In genomic region chr19:38298018-38298626, GRCm38 (mm10) we compare ENCODE assay signal across 13 mouse cellular contexts. TPM values are rescaled to one million over a fixed set of nuclear protein-coding genes. Genes with fewer than 3 reads are reported as not detected.
DNase-seq lines count a peak whose midpoint lies in the region; ATAC-seq and TF ChIP-seq lines count a peak whose summit lies in the region.
"Had no signal": no experiment of that assay in that cellular context is flagged by ENCODE, and none has a peak within 500 bp of the region (broad histone marks: within the 10 kb centered on the region; RNA-seq: fewer than 3 reads in every experiment).

No protein-coding gene starts in this region.

- H3K9ac ChIP-seq in heart, adult 2 months (ENCODE audit: low read depth, low read length): no peak overlapping the region
- H3K9ac ChIP-seq: embryonic facial prominence, embryonic 13.5 days; heart, embryonic 12.5 days had no signal

- ATAC-seq in inflammation-experienced regulatory T-cells, adult 6 months: peak; percentile 52
- no peak for ATAC-seq in monocyte, adult 5-6 weeks (replicated peaks; ENCODE audit: insufficient number of reproducible peaks, low FRiP score, low TSS enrichment, poor library complexity, severe bottlenecking)

- peak; percentile 12 to 27 for DNase-seq in heart, postnatal 10 days
- DNase-seq in heart, adult 2 months: no peak
- peak; percentile 4 to 8 for DNase-seq in spleen, postnatal 36 days (ENCODE audit: low spot score in 2 of 2)
- DNase-seq in spleen, postnatal 14 days (ENCODE audit: low spot score in 2 of 2): no peak
- peak; percentile 26 for DNase-seq in thymus, postnatal 25 days
- no peak for DNase-seq in left cerebral cortex, adult 11 months (ENCODE audit: low spot score)
- DNase-seq: adrenal gland, adult 8-10 months; B cell, adult 2 months; right cerebral cortex, postnatal 4 days had no signal

- no peaks in the 10 kb centered on the region for H3K4me1 ChIP-seq in heart, adult 2 months (ENCODE audit: control insufficient read depth, insufficient read depth, low read length)
- H3K4me1 ChIP-seq: heart, embryonic 12.5 days had no signal

- no peak for TF ChIP-seq POLR2A in heart, adult 2 months (IDR thresholded peaks at IDR 0.05; ENCODE audit: insufficient read depth, low read depth, low read length)

- no peaks in the 10 kb centered on the region for H3K79me2 ChIP-seq in heart, adult 2 months (replicated peaks; ENCODE audit: control insufficient read depth, insufficient read depth, low read length)

- TF ChIP-seq CTCF in heart, adult 2 months (IDR thresholded peaks at IDR 0.05): no peak

- no peaks in the 10 kb centered on the region for H3K36me3 ChIP-seq in heart, adult 2 months (ENCODE audit: control insufficient read depth, insufficient read depth, low read length)
- H3K36me3 ChIP-seq: embryonic facial prominence, embryonic 13.5 days; heart, embryonic 12.5 days had no signal

- H3K27ac ChIP-seq in heart, adult 2 months: no peak overlapping the region
- H3K27ac ChIP-seq: embryonic facial prominence, embryonic 13.5 days had no signal

- H3K27me3 ChIP-seq in heart, adult 2 months (ENCODE audit: control insufficient read depth, insufficient read depth, low read length): no peaks in the 10 kb centered on the region
- H3K27me3 ChIP-seq: embryonic facial prominence, embryonic 13.5 days; heart, embryonic 12.5 days had no signal

- intact Hi-C loops in heart, postnatal 10 days (cut with DNase I): no loop called here
- intact Hi-C loops in heart, adult 2 months (cut with DNase I): no loop called here

- no peak for TF ChIP-seq EP300 in heart, adult 2 months (IDR thresholded peaks at IDR 0.05; ENCODE audit: insufficient read depth, low read depth, low read length)

- no peak overlapping the region for H3K4me3 ChIP-seq in heart, adult 2 months
- H3K4me3 ChIP-seq: embryonic facial prominence, embryonic 13.5 days; heart, embryonic 12.5 days had no signal

- WGBS in heart, adult 2 months: 32% methylated on average over 3 of the region's 3 CpGs

RNA-seq across cellular contexts. Expression of gene Lgi1, which starts 33.8 kb away (rescaled TPM):
- total RNA-seq in heart, postnatal 10 days (2021): under 1 TPM; 0.32 to 0.41 TPM
- 1 to 10 TPM; 2.2 to 4.6 TPM for total RNA-seq in heart, adult 2 months (2021)
- 1.6 and 6.4 TPM in 2 replicates for polyA plus RNA-seq in heart, adult 2 months (2012; rRNA removed)
- under 1 TPM in 1 of 3 experiments, not detected in 2; 0.30 TPM for polyA plus RNA-seq in inflammation-experienced regulatory T-cells, adult 6 months (2017; shearing (Covaris generic))
- total RNA-seq in monocyte, adult 5-6 weeks (2017): not detected in 3 replicates
- polyA plus RNA-seq: heart, embryonic 12.5 days had no signal

Comparison
In these comparisons a context has a peak if more than half of its experiments do, and no peak if none do; other contexts are left out.
1. DNase-seq: peak in heart, postnatal 10 days (2 of 2), spleen, postnatal 36 days (2 of 2) and thymus, postnatal 25 days (single experiment); none in heart, adult 2 months (0 of 2), spleen, postnatal 14 days (0 of 2) and left cerebral cortex, adult 11 months (single experiment).